Mouse (Mus musculus) E14TG2a.4 (cell line): ENCODE results near the gene Inha.

Experiments used
- CTCF ChIP-seq: conservative IDR thresholded peaks from 2 replicates; pipeline ENCODE4 v1.5.1; 2014; ENCODE audit warnings: low read length
- NANOG ChIP-seq: IDR thresholded peaks from 2 replicates; pipeline ENCODE4 v1.6.1; 2014; ENCODE audit warnings: borderline replicate concordance, low read length, mixed read lengths

DNA sequence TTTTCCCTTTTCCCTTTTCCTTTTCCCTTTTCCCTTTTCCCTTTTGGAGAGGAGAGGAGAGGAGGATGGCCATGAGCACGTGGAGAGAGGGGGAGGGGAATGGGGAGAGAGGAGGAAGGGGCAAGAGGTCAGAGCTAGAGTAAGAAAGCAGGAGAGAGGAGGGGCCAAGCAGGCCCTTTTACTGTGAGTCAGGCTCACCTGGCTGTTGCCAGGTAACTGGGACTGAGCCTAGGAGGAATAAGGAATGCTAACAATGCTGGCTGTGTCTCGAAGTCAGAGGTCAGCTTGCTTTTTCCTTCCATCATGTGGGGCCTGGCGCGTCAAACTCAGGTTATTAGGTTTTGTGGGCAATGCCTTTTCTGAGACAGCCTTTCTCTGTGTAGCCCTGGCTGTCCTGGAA is 11.1 kb downstream of the Inha start:
- TF ChIP-seq CTCF (no peak), NANOG (no peak)
